Mouse (Mus musculus): ENCODE data around the gene Gm42417.

Gm42417 gene

GRCm38 (mm10) chr1:36563632-36564031 lies 24.4 kb upstream of the Gm42417 start:
- peak; percentile 91 for DNase-seq

- DNase-seq = peak; percentile 97
These were observed 24.0 kb upstream of the Gm42417 start for GRCm38 (mm10) chr1:36563197-36563596.

GRCm38 (mm10) chr1:36562388-36562787 lies 23.2 kb upstream of the Gm42417 start:
- DNase-seq = peak; percentile 94

GRCm38 (mm10) chr1:36560903-36561302 lies 21.7 kb upstream of the Gm42417 start:
- DNase-seq = peak; percentile 99

- no peak for DNase-seq
These were observed 20.7 kb upstream of the Gm42417 start for GRCm38 (mm10) chr1:36559888-36560287.

- no peak for DNase-seq
These were observed 20.0 kb upstream of the Gm42417 start for GRCm38 (mm10) chr1:36559256-36559655.

- peak; percentile 98 for DNase-seq
These were observed 19.1 kb upstream of the Gm42417 start, which contains the start of gene Sema4c for GRCm38 (mm10) chr1:36558031-36558993. Gene Sema4c (minus strand): TSS chr1:36558349.

- DNase-seq = peak; percentile 99
These were observed 18.3 kb upstream of the Gm42417 start for GRCm38 (mm10) chr1:36557457-36558011.

GRCm38 (mm10) chr1:36556553-36557456 lies 17.6 kb upstream of the Gm42417 start:
- peak; percentile 100 for DNase-seq

GRCm38 (mm10) chr1:36555798-36556395 lies 16.7 kb upstream of the Gm42417 start:
- DNase-seq = peak; percentile 97

GRCm38 (mm10) chr1:36554633-36555399 lies 15.6 kb upstream of the Gm42417 start:
- peak; percentile 97 for DNase-seq

- peak; percentile 94 for DNase-seq
These were observed 13.3 kb upstream of the Gm42417 start for GRCm38 (mm10) chr1:36552506-36552905.

GRCm38 (mm10) chr1:36551904-36552303 lies 12.7 kb upstream of the Gm42417 start:
- DNase-seq = peak; percentile 91

GRCm38 (mm10) chr1:36550075-36550863 lies 11.0 kb upstream of the Gm42417 start:
- peak; percentile 94 for DNase-seq

- peak; percentile 92 for DNase-seq
These were observed 10.3 kb upstream of the Gm42417 start for GRCm38 (mm10) chr1:36549491-36549890.

GRCm38 (mm10) chr1:36548771-36549170 lies 9.5 kb upstream of the Gm42417 start:
- DNase-seq = peak; percentile 92

- peak; percentile 97 for DNase-seq
These were observed 8.9 kb upstream of the Gm42417 start for GRCm38 (mm10) chr1:36547981-36548598.

GRCm38 (mm10) chr1:36546888-36547471 lies 7.8 kb upstream of the Gm42417 start, which contains the start of gene Ankrd39:
Gene Ankrd39 (minus strand): TSS chr1:36547445.
- DNase-seq = peak; percentile 100

GRCm38 (mm10) chr1:36545845-36546600 lies 6.8 kb upstream of the Gm42417 start:
- peak; percentile 91 for DNase-seq

Measured in heart, adult 11 months (tissue).